Mouse (Mus musculus) A20 (cell line): Measurements from ENCODE around the gene Dnmt3b.
"Not testable (repeated sequence)": the region's sequence is repeated elsewhere in the genome, so short reads cannot be mapped to it uniquely, and the experiment has no call there.

Source experiments
- DNase-seq: peaks from one replicate; pipeline ENCODE4 v3.0.0-alpha.2; 2011; ENCODE audit warnings: low read depth, low spot score

The Dnmt3b gene

DNA sequence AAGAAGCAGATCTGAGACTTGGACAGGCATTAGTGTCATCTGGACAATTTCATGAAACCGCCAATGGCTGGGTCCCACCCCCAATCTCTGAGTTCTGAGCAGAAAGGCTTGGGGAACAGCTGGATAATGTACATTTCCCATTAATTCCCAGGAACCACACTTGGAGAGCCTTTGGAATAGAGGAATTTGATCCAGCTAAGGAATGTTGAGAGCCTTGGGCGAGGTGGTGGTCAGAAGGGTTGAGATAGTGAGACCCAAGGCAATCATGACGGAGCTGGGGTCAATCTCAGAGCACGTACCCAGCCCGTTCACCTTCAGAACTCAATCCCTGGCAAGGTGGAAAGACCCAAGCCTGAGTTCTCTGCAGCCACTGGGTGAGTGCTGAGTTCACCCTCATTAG lies 16.0 kb upstream of the Dnmt3b start:
- no peak for DNase-seq

DNA sequence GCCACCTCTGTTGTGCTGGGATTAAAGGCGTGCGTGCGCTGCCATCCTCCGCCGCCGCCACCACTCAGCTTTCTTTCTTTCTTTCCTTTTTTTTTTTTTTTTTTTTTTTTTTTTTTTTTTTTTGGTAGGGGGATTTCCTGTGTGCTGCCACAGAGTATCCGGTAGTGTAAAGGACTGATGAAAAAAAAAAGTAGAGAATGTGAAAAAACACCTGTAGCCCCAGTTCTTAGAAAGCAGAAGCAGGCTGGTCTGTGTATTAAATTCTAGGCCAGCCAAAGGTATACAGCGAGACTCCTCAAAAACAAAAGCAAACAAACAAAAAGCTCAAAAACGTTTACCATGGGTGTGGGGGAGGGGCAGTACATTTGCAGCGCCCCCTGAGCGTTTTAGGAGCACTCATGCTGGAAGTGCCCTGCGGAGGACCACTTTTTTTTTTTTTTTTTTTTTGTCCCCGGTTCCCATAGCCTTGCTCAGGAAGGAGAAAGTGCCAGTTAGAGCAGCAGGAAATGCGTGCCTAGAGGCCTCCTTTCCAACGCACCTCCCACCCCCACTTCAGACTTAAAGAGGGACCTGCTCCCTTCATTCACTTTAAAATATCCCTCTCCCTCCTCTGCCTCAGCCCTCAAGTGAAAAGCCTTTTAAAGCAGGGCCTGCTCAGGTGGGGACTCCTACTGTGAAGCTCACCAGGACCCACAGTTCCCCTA lies 10.1 kb upstream of the Dnmt3b start:
- no peak for DNase-seq

DNA sequence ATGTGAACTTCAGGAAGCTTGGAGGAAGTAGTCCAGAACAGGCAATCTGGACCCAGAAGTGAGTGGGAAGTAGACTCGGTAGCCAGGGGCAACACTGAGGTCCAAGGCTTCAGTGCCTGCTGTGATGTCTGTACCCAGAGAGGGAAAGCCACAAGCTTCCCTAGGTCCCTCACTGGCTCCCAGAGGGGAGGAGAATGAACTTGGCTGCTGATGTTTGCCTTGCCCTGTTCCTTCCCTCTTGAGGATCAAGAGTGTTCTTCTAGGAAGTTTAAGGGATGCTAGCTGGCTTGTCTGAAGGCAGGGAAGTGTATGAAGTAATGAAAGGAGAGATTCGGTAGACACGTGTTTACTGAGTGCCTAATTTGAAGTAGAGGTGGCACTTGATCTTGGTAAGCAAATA lies 6.8 kb upstream of the Dnmt3b start:
- DNase-seq = no peak

DNA sequence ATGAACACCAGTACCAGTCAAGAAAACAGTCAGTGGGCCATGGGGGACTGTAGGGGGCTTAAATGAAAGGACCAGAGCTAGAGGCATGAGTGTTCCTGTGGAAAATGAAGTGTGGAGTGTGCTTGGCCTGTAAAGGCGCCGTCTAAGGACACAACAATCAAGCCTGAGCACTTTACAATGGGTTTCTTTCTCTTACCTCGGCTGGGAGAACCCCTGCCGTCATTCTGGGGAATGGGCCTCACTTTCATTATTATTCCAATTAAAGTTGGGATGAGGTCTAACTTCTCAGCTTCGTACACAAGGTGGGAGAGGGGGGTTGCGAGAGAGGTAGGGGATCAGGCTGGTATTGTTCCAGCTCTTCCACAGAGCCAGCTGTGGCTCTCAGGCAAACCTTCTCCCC lies 6.3 kb upstream of the Dnmt3b start:
- no peak for DNase-seq

DNA sequence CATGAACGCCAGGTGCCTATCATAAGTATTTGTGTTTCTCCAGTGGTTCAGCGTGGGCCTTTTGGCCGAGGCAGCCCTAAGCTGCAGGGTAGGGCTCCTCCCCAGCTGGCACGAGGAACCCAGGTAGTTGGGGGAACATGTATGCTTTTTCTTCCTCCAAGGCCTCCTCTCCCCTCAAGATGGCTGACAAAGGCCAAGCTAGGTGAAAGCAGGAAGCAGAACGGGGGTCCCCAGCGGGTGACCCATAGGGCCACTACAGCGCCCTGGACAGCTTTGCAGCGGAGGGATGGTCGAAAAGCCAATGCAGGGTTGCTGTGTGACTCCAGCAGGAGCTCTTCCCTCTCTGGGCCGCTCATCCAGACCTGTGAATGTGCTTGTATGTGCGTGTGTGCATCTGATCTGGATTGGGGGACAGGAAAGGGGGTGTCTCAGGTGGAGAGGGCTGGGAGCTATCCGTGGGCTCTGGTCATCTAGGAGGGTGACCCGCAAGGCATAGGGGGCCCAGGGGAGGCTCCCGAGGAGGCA lies 415 bp upstream of the Dnmt3b start:
- DNase-seq = no peak

DNA sequence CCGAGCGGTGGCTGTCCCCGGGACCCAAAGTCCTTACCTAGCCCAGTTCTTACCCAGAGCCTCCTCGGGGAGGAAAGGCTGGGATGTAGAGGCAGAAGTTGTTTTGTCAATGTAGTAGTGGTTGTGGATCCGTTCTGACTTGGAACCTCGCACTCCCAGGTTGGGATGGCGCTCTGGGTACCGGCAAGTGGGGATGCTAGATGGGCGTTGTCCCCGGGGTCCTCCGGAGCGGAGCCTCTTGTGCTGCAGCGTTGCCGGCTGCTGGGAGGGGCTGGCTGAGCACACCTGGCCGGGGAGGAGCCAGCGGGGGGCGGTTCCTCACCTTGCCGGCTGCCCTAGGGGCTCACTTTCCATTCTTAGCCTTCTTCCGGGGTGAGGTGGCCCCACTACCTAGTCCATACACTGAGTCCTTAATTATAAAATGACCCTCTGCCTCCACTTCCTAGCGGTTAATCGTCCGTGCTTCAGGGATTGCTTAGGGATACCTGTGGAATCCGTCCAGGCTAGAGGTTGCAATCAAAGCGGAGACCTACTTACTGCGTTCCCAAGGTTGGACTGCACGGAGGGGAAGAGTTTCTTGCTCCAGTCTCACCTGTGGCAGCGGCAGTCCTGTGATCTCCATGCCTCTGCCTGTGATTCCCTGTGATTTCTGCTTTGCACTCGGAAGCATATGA lies 901 bp downstream of the Dnmt3b start:
- DNase-seq = peak; percentile 65

DNA sequence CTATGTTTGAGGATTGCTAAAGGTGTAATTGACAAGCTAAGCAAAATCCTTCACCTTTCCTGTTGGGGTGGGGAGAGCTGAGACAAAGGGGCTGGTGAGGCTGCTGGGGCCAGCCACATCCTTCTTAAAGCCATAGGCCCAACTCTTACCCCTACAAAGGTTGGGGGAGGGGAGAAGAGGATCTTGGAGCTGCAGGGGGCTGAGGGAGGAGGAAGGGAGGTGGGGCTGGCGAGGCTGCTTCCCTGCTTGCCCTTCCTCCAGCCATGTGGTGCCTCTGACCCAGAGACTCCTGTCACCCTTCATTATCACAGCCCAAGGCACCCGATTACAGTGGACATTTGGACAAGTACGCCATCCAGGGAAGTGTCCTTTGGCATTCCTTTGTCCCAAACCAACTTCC lies 2.4 kb downstream of the Dnmt3b start:
- no peak for DNase-seq

DNA sequence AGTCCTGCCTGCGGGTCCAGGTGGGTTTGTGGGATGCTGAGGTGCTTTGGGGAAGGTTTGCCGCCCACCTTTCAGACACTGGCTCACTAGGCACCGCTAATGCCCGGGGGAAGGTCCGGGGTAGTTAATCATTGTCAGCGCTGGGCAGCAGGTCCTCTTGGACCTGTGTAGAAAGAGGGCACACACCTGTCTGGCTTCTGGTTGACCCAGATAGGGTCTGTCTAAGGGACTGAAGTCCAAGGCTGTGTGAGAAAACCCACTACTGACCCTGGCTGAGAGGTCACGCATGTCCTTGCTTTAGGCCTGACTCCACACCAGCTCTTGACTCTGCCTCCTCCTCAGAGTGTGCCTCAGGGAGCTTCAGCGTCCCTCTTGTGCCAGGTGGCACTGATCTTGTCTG lies 8.4 kb downstream of the Dnmt3b start:
- not testable (repeated sequence) for DNase-seq

DNA sequence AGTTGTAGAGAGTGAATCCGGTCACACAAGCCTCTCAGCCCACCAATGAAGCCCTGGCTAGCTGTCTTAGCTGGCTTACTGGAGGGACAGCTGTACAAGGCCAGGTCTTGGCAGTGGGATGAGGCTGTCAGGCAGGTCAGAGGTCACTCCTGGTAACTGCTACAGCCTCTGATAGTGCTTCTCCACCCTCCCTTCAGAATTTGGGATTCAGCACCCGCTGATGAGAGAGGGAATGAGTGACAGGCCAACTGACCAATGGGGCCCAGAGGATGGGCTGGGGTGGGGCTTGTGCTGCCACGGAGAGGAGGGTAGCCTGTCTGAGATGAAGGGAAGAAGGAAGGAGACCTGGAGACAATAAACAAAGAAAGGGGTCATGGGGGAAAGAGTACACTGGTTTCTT lies 11.4 kb downstream of the Dnmt3b start:
- DNase-seq = no peak

DNA sequence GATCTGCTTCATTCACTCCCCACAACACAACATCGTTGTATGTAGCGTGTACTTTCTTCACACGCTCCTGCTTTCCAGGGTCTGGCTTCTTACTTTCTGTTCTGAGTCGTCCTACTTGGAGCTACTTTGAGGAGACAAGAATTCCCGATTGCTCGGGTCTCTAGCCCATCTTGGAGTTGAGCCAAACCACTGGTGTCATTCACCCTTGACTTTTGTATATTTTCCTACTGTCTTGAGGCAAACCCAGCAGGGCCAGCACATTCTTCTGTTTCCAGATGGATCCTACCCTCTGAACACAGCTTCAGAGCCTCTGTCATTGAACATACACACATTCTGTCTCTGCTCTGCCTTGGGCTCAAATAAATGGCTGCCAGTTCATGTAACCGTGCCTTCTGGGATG lies 16.2 kb downstream of the Dnmt3b start:
- DNase-seq = no peak

DNA sequence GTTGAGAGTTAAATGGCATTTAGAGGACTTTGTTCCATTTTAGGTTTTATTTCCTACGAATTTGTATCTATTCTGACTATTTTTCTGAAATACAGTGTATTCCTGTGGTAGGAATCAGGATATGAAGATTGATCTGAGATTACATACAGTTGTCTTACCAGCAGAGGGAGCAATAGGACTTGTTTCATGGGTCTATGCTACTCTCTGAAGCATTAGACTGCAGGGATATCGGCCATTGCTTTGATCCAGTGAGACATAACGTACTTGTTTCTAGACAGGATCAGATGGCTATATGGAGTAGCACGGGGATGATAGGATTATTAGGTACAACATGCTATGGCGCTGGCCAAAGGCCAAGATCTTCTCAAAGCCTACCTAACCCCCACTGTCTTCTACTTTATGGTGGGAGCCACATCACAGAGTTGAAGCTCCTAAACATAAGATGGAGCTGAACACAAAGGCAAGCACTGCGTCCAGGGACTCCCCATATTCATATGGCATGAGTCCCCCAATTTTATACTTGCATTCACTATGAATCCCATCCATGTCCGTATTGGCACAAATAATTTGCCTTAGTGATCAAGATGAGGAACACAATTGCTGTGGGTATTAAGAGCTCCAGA lies 19.6 kb downstream of the Dnmt3b start:
- peak; percentile 45 for DNase-seq

DNA sequence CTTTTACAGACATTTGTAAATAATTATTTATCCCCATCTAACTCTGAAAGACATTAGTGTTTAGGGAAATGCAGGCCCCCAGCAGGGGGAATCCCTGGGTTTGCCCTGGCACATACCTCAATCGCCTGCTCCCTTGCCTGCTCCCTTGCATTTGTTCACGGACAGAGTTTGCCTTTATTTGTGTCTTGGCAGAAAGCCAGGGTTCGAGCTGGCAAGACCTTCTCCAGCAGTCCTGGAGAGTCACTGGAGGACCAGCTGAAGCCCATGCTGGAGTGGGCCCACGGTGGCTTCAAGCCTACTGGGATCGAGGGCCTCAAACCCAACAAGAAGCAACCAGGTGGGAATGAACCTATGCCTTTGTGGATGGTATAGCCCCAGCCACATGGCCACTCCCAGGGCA lies 20.9 kb downstream of the Dnmt3b start:
- no peak for DNase-seq

DNA sequence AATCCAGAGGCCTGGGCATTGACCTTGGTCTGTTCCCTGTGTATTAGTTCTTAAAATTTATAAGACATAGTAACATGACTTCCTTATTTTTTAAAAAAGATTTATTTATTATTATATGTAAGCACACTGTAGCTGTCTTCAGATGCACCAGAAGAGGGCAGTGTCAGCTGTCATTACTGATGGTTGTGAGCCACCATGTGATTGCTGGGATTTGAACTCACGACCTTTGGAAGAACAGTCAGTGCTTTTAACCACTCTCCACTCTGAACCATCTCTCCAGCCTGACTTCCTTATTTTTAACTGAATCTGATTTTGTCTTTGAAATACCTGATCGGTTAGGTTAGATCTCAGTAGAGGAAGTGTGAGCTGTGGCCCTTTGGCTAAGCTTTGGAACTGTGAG lies 23.4 kb downstream of the Dnmt3b start:
- peak; percentile 30 for DNase-seq

DNA sequence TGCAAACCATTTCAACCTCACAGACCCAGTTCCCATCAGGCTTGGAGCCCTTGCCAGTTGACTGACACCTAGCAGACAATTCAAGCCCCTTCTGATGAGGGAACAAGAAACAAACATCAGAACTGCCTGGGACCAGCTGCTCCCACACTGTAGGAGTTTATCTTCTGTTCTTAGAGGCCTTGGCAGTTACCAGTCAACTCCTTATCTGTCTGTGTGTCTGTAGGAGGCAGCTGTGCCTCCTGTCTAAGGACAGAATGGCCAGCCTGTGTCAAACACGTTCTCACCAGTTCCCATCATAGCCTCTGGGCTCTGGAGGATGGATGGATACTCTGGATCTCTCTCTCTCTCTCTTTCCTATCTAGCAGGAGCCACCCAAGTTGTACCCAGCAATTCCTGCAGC lies 26.1 kb downstream of the Dnmt3b start:
- not testable (repeated sequence) for DNase-seq

DNA sequence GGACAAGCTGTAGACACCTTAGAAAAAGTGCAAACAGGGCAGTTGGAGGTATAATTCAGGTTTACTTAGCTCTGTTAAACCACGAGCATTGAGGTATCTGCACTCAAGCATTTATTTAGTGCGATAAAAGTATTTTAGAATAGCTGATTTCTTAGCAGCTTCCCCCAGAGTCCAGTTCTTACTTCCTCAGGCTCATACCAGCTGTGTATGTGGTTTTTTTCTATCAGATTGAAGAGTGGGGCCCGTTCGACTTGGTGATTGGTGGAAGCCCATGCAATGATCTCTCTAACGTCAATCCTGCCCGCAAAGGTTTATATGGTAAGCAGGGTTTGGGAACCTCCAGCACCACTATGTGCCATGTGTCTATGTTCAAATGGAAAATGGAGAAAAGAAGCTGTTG lies 27.7 kb downstream of the Dnmt3b start:
- no peak for DNase-seq

DNA sequence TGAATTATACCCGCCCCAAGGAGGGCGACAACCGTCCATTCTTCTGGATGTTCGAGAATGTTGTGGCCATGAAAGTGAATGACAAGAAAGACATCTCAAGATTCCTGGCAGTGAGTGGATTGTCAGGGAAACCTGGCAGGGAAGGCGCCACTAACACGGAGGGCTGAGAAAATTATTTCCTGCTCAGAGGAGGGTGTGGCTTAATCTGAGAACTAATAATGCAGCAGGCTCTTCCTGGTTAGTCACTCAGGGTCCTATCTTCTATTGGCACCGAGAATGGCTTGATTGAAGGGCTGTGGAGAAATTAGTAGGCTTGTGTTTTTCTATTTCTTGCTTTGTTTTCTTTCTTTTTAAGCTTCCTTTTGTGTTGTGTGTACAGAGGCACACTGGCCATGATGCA lies 28.3 kb downstream of the Dnmt3b start:
- no peak for DNase-seq

DNA sequence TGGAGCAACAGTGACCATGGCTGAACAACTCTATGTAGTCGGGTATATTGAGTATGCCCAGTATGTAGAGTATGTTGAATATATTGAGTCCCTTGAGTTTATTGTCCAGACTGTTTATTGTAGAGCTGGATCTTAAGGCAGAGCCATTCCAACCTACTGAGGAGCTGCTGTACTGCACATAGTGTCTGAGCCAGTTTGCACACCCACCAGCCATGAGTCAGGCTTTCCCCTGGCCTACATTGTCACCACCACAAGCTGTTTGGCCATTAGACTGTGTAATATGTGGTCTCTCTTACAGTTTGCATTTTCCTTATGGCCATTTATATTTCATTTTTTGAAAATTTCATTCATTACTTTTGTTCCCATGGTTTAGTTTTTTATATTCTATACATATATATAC lies 30.7 kb downstream of the Dnmt3b start:
- DNase-seq = no peak

DNA sequence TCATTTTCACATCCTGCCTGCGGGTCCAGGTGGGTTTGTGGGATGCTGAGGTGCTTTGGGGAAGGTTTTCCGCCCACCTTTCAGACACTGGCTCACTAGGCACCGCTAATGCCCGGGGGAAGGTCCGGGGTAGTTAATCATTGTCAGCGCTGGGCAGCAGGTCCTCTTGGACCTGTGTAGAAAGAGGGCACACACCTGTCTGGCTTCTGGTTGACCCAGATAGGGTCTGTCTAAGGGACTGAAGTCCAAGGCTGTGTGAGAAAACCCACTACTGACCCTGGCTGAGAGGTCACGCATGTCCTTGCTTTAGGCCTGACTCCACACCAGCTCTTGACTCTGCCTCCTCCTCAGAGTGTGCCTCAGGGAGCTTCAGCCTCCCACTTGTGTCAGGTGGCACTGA lies 44.2 kb downstream of the Dnmt3b start:
- DNase-seq = not testable (repeated sequence)

DNA sequence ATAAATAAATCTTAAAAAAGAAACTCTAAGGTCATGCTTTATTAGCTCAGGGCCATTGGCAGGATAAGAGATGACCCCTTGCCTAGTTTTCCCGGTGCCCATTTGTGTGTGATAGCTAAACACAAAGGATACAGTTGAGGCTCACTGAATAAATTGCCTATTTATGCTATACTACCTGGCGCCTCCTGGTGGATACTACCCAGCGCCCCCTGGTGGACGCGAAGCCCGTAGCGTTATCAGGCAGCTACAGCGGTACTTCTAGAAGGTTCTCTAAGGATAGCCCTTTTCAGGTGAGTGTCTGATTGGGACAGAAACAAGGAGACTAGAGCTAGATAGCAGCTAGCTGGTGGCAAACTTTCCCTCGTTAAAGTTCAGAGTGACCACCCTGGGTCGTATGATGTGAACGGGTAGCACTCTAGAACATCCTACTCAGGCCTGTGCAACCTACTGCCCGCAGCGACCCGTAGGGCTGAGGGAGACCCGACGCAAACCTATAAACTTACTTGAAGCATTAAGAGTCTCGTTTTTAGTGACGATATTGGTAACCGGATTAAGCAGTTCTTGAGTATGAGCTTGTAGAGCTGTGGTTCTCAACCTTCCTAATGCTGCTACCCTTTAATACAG lies 45.3 kb downstream of the Dnmt3b start:
- peak; percentile 70 for DNase-seq

DNA sequence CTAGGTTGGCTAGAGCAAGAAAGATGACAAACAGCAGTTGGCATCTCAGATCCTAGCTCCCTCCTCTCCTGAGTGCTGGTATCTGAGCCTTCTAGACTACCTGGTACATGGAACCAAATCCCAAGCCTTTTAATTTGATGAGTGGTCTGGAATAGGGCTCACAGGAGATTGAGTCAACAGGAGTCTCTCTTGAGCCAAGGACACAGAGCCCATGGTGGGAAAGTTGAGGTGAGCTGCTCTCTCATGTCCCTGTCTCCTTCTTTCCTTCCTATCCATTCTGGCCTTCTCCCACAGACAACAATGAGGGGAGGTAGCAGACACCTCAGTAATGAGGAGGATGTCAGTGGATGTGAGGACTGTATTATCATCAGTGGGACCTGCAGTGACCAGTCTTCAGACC lies 47.1 kb downstream of the Dnmt3b start, which contains the start of gene Dnmt3c:
Gene Dnmt3c (plus strand): TSS at position 301 of the 400 bp plus-strand sequence.
- DNase-seq = no peak

DNA sequence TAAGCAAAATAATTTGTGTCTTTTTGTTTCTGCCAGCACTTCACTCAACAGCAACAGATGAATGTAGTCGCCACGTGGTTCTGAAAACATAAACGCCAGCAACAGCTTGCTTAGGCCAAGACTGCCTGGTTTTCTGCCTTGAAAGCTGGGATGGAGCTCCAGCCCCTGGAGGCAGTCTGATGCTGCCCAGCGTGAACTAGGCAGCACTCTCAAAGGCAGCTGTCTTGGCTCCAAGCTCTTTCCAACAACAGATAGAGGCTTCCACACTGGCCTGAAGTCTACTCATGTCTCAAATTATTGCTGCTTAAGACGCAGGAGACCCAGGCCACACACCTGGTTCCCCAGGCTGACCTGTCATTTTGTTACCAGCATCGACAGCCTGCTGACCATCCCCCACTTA lies 54.1 kb downstream of the Dnmt3b start:
- DNase-seq = no peak

DNA sequence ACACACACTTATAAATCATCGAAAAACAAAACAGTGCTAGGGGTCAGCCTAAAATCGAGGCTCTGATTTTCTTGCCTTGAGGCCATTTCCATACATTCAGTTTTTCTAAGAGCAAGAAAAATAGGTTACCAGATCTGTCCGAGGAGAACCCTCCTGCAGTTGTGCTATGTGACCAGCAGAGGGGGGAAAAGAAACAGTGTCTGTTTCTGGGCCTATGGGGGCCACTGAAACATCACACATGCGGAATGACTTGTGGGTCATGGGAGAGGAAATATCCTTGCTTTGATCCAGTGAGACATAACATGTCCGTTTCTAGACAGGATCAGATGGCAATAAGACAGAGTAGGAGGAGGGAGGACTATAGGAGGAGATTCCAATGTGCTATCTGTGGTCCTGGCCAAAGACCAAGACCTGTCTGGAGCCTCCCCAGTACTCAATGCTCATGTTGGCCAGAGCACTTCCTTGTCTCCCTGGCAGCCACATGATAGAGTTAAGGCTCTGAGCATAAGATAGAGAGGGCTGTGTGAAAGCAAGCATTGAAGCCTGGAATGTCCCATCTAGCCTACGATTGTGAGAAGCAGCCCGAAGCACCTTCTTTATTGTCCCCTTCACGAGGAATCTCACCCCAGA lies 61.6 kb downstream of the Dnmt3b start:
- peak; percentile 49 for DNase-seq
